Mouse (Mus musculus): ENCODE results near the gene Mafb.

DNA sequence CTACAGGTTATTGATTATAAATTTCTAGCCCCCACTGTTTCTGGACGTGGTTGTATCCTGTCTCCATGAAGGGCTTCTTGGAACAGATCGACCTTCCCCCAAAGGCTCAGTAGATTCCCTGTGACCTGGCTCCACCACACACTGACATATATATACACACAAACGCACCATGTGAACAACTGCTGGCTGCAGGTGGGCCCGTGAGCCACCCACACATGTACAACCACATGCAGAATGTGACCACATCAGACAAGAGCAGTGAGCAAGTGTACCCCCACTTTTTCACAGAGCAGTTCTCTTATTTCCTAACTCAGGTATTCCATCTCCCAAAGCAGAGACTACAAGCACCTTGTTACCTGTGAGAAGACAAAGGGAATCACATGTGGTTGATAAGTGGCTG lies 39.1 kb downstream of the Mafb start:
- TF ChIP-seq GATA1 (IDR thresholded peaks at IDR 0.05; ENCODE audit: borderline replicate concordance, low read length) (no peak), CTCF (IDR thresholded peaks at IDR 0.05; ENCODE audit: low read depth, low read length) (no peak), TAL1 (conservative IDR thresholded peaks at IDR 0.05; ENCODE audit: low read depth, low read length) (no peak)
